Mouse (Mus musculus): ENCODE measurements around the gene Chid1. TPM values are rescaled to one million over a fixed set of nuclear protein-coding genes. Genes with fewer than 3 reads are reported as not detected.

Chid1 gene
- polyA plus RNA-seq, 1 experiment from 2014 or later: 52.6 TPM

DNA sequence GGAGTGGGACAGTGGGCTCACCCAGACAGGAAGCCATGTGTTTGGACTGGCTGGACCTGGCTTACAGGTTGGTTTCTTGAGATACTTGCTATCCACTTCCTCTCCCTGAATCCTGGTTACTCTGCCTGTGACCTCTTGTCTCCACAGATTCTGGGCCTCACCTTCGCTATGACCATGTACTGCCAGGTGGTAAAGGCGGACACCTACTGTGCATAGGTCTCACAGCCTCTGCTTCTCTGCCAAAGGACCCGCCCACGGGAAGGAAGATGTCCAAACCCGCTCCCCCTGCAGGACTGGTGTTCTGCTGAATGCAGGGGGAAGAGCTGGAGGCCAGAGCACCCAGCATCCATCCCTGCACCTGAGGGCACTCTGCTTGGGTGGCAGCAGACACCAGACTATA is 46.9 kb downstream of the Chid1 start:
- no peaks in the 10 kb centered on the region for H3K27me3 ChIP-seq (replicated peaks)
- no peak for ATAC-seq
- 86% methylated on average over 5 of the region's 5 CpGs for WGBS
- H3K9me3 ChIP-seq: no peaks in the 10 kb centered on the region
- H3K4me3 ChIP-seq (replicated peaks): no peak overlapping the region
- no peak overlapping the region for H3K4me2 ChIP-seq (replicated peaks)
- no peaks in the 10 kb centered on the region for H3K4me1 ChIP-seq (replicated peaks)
- peaks cover 8% of the 10 kb centered on the region for H3K36me3 ChIP-seq
- no peak overlapping the region for H3K27ac ChIP-seq
- no peak overlapping the region for H3K9ac ChIP-seq

GRCm38 (mm10) chr7:141491151-141491550 is 48.5 kb downstream of the Chid1 start:
- Histone ChIP-seq H3K27me3 (replicated peaks) (no peaks in the 10 kb centered on the region), H3K4me3 (replicated peaks) (no peak overlapping the region), H3K4me1 (replicated peaks) (no peaks in the 10 kb centered on the region), H3K9me3 (no peaks in the 10 kb centered on the region), H3K27ac (no peak overlapping the region), H3K36me3 (peaks cover 8% of the 10 kb centered on the region), H3K9ac (no peak overlapping the region), H3K4me2 (replicated peaks) (no peak overlapping the region)
- no peak for ATAC-seq
- 84% methylated on average over 2 of the region's 2 CpGs for WGBS

DNA sequence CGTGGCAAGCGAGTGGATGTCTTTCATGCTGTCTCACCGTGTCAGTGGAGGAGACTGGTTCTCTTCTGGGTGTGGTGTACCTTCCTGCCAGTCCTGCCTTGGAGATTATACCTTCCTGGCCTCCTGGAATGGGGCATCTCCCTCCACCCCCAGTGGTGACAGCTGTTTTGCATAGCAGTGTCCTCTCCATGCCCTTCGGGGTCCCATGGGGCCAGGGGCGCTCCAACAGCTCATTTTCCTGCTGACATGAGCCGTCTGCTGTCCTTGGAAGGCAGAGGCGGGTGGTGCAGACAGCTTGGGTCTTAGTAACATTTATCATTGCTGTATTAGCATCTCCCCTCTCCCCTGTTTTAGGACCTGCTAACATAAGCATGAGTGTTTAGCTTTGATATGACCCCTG is 52.5 kb downstream of the Chid1 start:
- Histone ChIP-seq H3K4me1 (replicated peaks) (peaks cover 7% of the 10 kb centered on the region), H3K27me3 (replicated peaks) (peaks cover 6% of the 10 kb centered on the region), H3K36me3 (peaks cover under 1% of the 10 kb centered on the region; the same call in 1 of the 2 replicates), H3K4me3 (replicated peaks) (no peak overlapping the region), H3K4me2 (replicated peaks) (no peak overlapping the region), H3K9me3 (no peaks in the 10 kb centered on the region), H3K9ac (no peak overlapping the region; the same call in 1 of the 2 replicates), H3K27ac (no peak overlapping the region)
- WGBS: 76% methylated on average over 7 of the region's 7 CpGs
- no peak for ATAC-seq

DNA sequence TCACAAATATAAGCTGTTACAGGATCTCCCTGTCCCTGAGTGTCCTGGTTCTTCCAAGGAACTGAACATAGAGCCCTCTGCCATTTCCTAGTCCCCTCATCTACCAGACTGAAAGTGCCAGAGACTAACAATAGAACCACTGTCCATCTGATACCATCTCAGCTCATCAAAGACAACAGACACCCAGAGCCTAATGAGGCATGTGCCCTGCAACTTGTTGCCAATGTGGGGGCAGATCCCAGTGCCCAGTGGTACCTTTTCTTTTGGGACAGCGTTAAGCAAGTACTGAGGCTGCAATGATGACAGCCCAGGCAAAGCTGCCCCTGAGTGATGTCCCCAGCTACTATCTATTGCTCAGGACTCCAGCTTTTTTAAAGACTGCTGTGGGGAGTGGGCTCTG is 53.4 kb downstream of the Chid1 start:
- Histone ChIP-seq H3K27me3 (replicated peaks) (peaks cover 11% of the 10 kb centered on the region), H3K27ac (no peak overlapping the region), H3K4me2 (replicated peaks) (no peak overlapping the region), H3K36me3 (no peaks in the 10 kb centered on the region), H3K4me1 (replicated peaks) (peaks cover 15% of the 10 kb centered on the region), H3K9ac (no peak overlapping the region), H3K4me3 (replicated peaks) (no peak overlapping the region), H3K9me3 (no peaks in the 10 kb centered on the region)
- WGBS: 91% methylated on average over 1 of the region's 1 CpGs
- ATAC-seq: no peak

GRCm38 (mm10) chr7:141485606-141486005 is 54.1 kb downstream of the Chid1 start:
- H3K9me3 ChIP-seq: no peaks in the 10 kb centered on the region
- ATAC-seq: no peak
- peaks cover 11% of the 10 kb centered on the region for H3K27me3 ChIP-seq (replicated peaks)
- no peaks in the 10 kb centered on the region for H3K36me3 ChIP-seq
- WGBS: 83% methylated on average over 2 of the region's 2 CpGs
- H3K4me2 ChIP-seq (replicated peaks): no peak overlapping the region
- no peak overlapping the region for H3K9ac ChIP-seq
- H3K27ac ChIP-seq: no peak overlapping the region
- no peak overlapping the region for H3K4me3 ChIP-seq (replicated peaks)
- peaks cover 20% of the 10 kb centered on the region for H3K4me1 ChIP-seq (replicated peaks)

DNA sequence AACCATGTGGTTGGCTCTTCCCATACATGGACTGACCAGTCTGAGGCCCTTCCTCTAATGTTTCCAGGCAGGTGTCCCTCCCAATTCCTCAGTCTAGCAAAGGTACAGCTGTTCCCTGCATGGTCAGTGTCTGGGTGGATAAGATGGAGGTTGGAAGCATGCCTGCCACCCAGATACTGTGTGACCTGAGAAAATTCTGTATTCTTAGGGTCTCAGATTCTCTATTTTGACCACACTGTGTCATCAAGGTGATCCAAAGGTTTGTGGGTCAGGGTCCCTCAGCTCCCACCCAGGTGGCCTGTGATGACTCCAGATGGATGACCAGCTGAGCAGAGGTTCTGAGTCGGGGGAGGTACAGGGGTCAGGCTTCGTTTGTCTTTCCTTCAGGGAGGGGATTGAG is 54.5 kb downstream of the Chid1 start:
- Histone ChIP-seq H3K36me3 (no peaks in the 10 kb centered on the region), H3K9me3 (no peaks in the 10 kb centered on the region), H3K4me2 (replicated peaks) (no peak overlapping the region), H3K27me3 (replicated peaks) (peaks cover 11% of the 10 kb centered on the region), H3K4me1 (replicated peaks) (peaks cover 20% of the 10 kb centered on the region), H3K9ac (no peak overlapping the region), H3K27ac (no peak overlapping the region), H3K4me3 (replicated peaks) (no peak overlapping the region)
- no peak for ATAC-seq
- 64% methylated on average over 2 of the region's 2 CpGs for WGBS

DNA sequence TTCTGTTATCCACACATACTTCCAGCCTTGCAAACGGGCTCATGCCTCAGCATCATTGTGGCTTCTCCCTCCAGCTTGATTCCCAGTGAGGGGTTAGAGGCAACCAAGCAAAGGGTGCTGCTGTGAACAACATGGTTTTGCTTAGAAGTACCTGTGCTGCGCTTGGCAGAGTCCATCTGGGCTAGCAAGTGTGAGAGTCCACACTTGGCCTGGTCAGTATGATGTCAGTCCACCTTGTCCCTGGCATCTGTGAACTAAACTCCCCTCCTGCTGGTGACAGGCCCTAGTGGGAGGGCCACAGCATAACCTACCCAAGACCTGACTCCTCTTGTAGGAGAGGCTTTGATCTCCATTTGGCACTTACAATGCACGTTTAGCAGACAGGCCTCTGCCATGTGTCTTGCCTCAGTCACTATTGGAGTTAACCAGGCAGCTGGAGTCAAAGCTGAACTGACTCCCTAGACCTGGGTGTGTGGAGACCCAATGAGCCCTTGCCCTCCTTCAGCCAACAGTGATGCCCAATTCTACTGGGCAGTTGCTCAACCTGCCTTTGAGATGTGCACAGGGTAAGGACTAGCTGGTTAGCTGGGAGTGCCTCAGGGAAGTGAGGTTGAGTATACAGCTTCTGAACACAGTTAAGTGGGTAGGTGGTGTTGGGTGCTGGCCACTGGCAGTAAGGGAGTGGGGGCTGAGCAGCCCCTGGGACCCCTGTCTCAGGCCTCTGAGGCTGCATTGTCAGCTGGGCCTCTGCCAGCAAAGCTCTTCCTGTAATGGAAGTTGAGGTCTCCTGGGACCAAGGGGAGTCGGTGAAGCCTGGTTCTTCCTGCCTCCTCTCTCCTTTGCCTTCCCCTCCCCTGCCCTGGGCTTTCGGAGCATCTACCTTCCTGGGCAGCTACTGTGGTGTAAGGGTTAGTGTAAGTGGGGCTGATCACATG is 55.2 kb downstream of the Chid1 start:
- H3K4me1 ChIP-seq (replicated peaks): peaks cover 20% of the 10 kb centered on the region
- 75% methylated on average over 5 of the region's 5 CpGs for WGBS
- peaks cover 11% of the 10 kb centered on the region for H3K27me3 ChIP-seq (replicated peaks)
- no peak overlapping the region for H3K9ac ChIP-seq
- H3K4me2 ChIP-seq (replicated peaks): no peak overlapping the region
- no peak for ATAC-seq
- H3K4me3 ChIP-seq (replicated peaks): no peak overlapping the region
- H3K9me3 ChIP-seq: no peaks in the 10 kb centered on the region
- no peak overlapping the region for H3K27ac ChIP-seq
- no peaks in the 10 kb centered on the region for H3K36me3 ChIP-seq

GRCm38 (mm10) chr7:141483114-141483653 is 56.5 kb downstream of the Chid1 start:
- Histone ChIP-seq H3K4me1 (replicated peaks) (peaks cover 23% of the 10 kb centered on the region), H3K4me2 (replicated peaks) (no peak overlapping the region), H3K36me3 (no peaks in the 10 kb centered on the region), H3K4me3 (replicated peaks) (no peak overlapping the region), H3K9me3 (no peaks in the 10 kb centered on the region), H3K9ac (no peak overlapping the region), H3K27ac (no peak overlapping the region), H3K27me3 (replicated peaks) (peaks cover 11% of the 10 kb centered on the region)
- no peak for ATAC-seq
- WGBS: 75% methylated on average over 6 of the region's 6 CpGs

GRCm38 (mm10) chr7:141482531-141483024 is 57.1 kb downstream of the Chid1 start:
- 13% methylated on average over 11 of the region's 11 CpGs for WGBS
- Histone ChIP-seq H3K9me3 (no peaks in the 10 kb centered on the region), H3K9ac (peak overlapping the region; percentile 48), H3K4me1 (replicated peaks) (peaks cover 29% of the 10 kb centered on the region), H3K27ac (no peak overlapping the region), H3K4me2 (replicated peaks) (peak overlapping the region; percentile 99), H3K27me3 (replicated peaks) (peaks cover 11% of the 10 kb centered on the region), H3K36me3 (no peaks in the 10 kb centered on the region), H3K4me3 (replicated peaks) (peak overlapping the region; percentile 57)
- ATAC-seq: no peak

- ATAC-seq: peak; percentile 15; the same call in 1 of the 2 replicates
- peak overlapping the region; percentile 57 for H3K4me3 ChIP-seq (replicated peaks)
- H3K27me3 ChIP-seq (replicated peaks): peaks cover 11% of the 10 kb centered on the region
- H3K9ac ChIP-seq: peak overlapping the region; percentile 48
- peaks cover 38% of the 10 kb centered on the region for H3K4me1 ChIP-seq (replicated peaks)
- under 1% methylated on average over 70 of the region's 81 CpGs for WGBS
- H3K36me3 ChIP-seq: no peaks in the 10 kb centered on the region
- H3K9me3 ChIP-seq: no peaks in the 10 kb centered on the region
- H3K4me2 ChIP-seq (replicated peaks): peak overlapping the region; percentile 99
- H3K27ac ChIP-seq: no peak overlapping the region
Observed at GRCm38 (mm10) chr7:141481498-141482401, 57.9 kb downstream of the Chid1 start.

DNA sequence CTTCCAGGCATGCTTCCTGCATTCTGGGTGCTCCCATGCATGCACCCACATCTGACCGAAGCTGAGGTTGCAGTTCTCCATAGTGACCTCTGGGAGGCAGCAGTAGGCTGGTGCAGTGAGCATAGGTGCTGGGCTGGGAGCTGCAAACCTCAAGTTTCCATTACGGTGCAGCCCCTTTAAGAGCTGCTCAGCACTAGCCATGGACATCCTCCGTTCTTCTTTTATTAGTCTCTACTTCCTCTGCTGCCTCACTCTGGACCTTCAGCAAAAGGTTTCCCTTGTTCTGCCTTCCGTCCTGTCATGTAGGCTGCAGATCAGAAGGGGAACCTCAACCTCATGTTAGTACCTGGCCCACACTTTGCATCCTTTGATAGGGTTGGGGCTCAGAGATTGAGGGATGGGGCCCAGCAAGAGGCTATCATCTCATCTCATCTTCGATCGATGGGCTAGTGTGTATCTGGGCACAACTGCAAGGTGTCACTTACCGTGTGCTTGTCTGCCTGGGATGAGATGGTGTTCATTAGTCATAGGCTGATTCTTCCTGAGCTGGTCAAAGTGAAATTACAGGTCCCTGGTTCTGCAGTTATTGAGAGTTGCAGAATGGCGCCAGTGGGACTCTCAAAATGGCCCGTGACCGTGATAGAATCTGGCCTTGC is 58.7 kb downstream of the Chid1 start:
- no peaks in the 10 kb centered on the region for H3K9me3 ChIP-seq
- H3K27me3 ChIP-seq (replicated peaks): peaks cover 11% of the 10 kb centered on the region
- no peaks in the 10 kb centered on the region for H3K36me3 ChIP-seq
- H3K4me1 ChIP-seq (replicated peaks): peaks cover 44% of the 10 kb centered on the region
- WGBS: 11% methylated on average over 10 of the region's 10 CpGs
- H3K27ac ChIP-seq: no peak overlapping the region
- peak; percentile 39 for ATAC-seq
- peak overlapping the region; percentile 99 for H3K4me2 ChIP-seq (replicated peaks)
- peak overlapping the region; percentile 48; the same call in 1 of the 2 replicates for H3K9ac ChIP-seq
- peak overlapping the region; percentile 57 for H3K4me3 ChIP-seq (replicated peaks)
